Mouse (Mus musculus) lung, adult 2 months (tissue): ENCODE data around the gene Gpr19.

Source experiments
- CTCF ChIP-seq: fragments of 200-500 bp; IDR thresholded peaks from 2 replicates; pipeline ENCODE4 v1.5.1; 2011; ENCODE audit warnings: mild to moderate bottlenecking, low read length, control low read depth; ENCODE audit not compliant: insufficient read depth
- POLR2A ChIP-seq: fragments of 200-500 bp; IDR thresholded peaks from 2 replicates; pipeline ENCODE4 v1.6.1; 2011; ENCODE audit warnings: low read depth, mild to moderate bottlenecking, control low read depth, low read length, borderline replicate concordance; ENCODE audit errors: extremely low read depth

DNA sequence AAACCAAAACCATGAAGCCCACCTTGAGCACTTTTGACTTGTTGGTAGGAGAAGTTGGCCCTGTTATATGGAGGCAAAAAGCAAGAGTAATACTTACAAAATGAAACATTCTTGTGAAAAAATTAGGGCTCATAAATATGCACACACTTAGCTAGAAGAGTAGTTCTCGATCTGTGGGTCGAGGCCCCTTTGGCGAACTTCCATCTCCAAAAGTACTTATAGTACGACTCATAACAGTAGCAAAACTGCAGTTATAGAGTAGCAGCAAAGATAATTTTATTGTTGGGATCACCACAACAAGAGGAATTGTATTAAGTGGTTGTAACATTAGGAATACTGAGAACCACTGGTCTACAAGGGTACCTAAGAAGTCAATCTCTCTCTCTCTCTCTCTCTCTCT lies 41.4 kb upstream of the Gpr19 start:
- TF ChIP-seq POLR2A (no peak), CTCF (no peak)
